Mouse (Mus musculus) thymus, postnatal 10 days (tissue): ENCODE data around the gene Use1.

ENCODE experiments used
- DNase-seq, 2 experiments: peaks; one replicate each; pipeline ENCODE4 v3.0.0; 2021; ENCODE audit warnings: low spot score in 2 of 2

Gene Use1

DNA sequence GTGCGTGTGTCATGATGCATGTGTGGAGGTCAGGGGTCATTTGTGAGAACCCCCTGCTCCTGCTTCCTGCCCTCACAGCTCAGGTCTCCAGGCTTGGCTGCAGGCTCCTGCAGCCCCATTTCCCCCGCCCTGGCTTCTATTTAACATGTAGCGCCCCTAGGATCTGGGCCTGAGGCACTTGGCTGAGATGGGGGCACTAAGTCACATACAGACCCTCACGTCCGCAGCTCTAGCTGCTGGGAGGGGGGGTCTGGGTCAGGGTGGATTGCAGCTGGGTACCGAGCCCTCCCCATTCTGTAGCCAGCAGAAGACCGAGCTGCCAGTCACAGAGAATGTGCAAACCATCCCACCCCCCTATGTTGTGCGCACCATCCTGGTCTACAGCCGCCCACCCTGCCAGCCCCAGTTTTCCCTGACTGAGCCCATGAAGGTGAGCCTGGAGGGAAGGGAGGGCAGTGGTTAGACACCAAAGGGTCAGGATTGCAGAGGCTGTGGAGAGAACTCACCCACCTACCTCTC lies 35.9 kb downstream of the Use1 start:
- no peak for DNase-seq

DNA sequence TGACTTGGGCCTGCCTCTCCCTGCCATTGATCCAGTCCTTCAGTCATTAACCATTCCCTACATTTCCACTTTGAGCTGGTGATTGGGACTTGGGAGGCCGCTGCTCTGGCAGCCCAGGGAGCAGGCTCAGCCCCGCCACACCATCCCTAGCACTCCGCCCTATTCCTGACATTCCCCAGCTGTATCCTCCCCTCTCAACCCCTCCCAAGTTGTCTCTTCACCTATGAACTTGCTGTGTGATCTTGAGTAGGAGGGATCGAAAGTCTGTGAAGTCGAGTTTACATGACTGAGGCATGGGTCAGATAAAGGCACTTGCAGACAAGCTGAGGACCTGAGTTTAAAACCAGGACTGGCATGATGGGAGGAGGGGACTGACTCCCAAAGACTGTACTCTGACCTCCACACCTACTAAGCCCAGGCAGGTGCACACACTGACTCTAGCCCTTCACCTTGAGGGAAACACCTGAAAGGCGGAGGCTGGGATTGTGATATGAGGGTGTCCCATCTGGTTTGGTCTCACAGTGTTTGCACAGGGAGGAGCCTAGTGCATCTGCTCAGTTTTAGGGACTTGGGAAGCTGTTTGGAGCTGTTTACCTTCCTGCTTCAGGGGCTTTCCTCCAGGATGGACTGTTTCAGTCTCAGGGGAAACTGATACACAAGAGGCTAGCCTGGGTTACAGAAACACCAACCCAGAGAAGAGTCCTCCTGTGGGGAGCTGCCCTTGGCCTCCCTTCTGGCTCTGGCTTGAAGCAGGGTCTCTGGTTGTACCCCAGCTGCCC lies 36.6 kb downstream of the Use1 start:
- no peak for DNase-seq

DNA sequence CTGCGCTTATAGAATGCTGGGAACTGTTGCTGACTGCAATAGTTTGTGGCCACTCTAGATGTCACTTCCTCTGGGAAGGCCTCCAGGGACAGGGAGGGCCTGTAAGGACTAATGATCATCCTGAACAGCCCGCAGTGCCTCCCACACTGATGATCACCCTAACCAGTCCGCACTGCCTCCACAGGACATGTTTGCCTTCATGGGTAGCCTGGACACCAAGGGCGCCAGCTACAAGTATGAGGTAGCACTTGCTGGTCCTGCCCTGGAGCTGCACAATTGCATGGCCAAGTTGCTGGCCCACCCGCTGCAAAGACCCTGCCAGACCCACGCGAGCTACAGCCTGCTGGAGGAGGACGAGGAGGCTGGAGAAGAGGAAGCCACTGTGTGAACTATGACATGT lies 37.4 kb downstream of the Use1 start:
- no peak for DNase-seq

DNA sequence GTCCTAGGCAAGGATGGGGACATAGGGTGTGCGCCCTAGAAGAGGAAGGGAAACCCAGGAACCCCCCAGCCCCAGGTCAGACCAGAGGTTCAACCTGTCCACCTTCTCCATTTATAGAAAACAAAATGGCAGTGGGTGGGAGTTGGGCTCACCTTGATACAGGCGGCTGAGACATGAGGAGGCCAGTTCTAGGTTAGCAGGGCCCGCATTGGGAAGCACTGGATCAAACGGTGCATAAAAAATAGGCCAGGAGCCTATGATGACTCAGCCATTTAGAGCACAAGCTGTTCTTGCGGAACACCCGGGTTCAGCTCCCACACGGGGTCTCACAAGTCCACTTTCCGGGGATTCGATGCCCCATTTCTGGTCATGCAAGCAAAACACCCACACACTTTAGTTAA lies 38.3 kb downstream of the Use1 start:
- DNase-seq, result no peak

DNA sequence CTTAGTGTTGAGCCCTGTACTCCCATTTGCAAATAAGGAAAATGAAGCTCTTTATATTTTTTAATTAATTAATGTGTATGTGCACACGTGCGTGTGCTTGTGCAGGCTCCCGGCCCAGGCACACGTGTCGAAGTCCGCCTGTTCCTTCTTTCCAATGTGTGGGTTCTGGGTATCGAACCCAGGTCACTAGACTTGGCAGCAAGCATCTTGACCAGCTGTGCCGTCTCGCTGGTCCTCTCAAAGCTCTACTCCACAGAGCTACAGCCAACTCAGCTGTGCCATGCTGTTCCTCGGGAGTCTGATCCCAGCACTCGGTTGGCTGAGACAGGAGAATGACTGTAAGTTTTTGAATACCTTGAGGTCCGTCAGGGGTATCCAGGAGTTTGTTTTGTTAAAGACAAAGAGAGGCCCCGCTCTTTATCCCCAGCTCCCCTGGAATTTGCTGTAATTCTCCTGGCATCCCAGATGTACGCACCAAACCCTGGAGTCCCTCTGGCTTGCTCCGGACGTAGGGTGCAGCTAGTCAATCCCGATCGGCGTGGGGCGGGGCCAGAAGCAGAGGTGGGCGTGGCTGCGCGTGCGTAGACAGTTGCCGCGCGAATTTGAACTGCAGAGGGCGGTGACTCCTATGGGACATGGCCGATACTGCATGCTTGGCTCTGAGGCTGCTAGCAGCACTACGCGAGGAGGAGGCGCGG lies 38.9 kb downstream of the Use1 start, which contains the start of gene Ankle1:
Gene Ankle1, plus strand, starts transcription at position 610 of the 698 bp plus-strand sequence.
- DNase-seq, result peak; percentile 94 to 98

DNA sequence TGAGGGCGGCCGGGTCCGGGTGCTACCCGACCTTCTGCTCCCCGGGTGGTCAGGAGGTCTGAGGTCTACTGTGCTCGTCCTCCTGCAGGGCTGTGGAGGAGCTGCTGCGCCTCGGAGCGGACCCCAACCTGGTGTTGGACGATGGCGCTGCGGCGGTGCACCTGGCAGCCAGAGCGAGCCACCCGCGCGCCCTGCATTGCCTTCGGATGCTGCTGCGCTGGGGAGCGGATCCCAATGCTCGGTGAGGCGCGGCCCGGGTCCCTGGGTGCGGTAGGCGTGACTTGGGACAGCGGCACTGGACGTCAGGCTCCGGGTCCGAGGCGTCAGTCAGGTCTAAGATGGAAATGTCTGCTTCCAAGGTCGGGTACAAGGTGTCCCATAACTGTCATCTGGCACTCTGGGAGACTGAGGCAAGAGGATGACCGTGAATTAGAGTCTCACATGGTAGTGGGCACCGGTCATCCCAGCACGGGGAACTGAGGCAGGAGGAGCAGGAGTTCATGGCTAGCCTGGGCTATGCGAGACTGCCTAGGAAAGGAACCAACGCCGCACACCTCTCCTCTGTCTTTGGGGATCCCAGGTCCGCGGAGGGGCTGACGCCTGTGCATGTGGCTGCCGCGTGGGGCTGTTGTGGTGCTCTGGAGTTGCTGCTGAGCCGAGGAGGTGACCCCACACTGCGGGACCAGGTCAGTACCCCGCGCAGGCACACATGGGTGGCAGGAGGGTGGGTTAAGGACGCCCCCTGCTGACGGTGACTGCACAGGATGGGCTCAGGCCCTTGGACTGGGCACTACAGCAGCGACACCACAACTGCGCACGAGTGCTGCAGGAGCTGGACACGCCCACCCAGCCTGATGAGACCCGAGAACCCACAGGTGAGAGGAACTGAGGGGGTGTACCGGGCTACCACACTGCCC lies 39.7 kb downstream of the Use1 start:
- peak; percentile 53 to 63 for DNase-seq

DNA sequence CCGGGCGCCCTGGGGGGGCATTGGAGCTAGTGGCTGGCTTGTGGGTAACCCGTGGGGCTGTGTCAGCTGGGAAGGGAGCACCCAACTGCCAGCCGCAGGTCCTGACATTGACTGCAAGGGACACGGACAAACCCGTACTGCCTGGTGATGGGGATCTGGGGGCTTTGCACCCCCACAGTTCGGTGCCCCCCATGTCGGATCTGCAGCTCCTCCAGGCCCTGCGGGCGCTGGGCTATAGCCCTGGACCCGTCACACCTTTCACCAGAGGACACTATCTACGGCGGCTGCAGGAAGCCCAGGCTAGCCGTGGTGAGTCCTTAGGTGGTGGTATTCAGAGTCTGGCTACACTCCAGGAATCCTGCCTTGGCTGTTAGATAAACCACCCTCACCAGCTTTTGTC lies 40.8 kb downstream of the Use1 start:
- no peak for DNase-seq

DNA sequence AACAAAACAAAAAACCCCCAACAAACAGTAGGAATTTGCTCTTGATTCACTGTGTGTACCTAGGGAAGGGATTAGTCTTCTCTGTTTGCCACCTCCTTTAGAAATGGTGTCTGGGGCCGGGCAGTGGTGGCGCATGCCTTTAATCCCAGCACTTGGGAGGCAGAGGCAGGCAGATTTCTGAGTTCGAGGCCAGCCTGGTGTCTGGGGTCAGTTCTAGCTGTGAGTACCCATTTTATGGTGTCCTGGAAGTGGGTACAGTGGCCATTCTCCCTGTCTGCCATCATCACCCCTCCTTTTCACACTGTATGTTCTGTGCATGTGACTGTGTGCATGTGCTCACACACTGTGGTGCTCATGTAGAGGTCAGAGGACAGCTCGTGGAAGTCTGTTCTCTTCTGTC lies 41.6 kb downstream of the Use1 start:
- DNase-seq, result no peak

DNA sequence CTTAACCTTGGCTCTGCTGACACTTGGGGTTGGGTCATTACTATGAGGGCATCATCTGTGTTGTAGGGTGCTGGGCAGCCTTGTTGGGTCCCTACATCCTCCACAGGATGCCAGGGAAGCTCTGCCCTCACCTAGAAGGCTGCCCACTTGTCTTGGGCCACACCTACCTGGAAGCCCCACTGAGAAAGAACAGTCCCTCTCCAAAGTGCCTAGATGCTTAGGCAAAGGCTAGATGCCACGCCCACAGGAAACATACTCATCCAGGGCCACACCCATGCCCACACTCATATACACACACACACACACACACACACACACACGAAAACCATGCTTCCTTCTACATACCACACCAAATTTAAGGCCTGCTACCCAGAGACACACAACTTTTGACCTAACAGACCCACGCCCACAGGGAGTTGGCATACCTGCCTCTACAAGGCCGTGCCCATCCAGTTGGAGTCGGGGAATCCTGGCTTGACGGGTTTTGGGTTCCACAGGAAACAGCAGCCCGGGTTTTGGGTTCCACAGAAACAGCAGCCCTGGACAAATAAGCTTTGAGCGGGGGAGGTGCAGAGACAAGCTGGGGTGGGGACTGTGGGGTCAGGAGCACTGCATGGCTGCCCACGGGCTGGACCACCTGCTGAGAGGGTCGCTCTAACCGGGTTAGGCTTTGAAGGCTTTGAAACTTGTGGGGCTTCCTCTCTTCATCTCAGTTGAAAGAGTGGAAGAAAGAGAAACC lies 45.1 kb downstream of the Use1 start:
- DNase-seq, result no peak
